Mouse (Mus musculus): ENCODE data around the gene Prdx6. TPM values are rescaled to one million over a fixed set of nuclear protein-coding genes. Genes with fewer than 3 reads are reported as not detected.

Gene Prdx6
- total RNA-seq, 2 experiments from 2014 or later = 128 to 131 TPM

Other genes with a start within 250 kb of the Prdx6 start
- 1 to 10 TPM; 7.3 to 7.6 TPM for gene Zbtb37, start 216.4 kb downstream of the Prdx6 start, total RNA-seq (2021)
- gene Dars2, start 180.6 kb downstream of the Prdx6 start, total RNA-seq (2021) = 10 to 100 TPM; 12.3 to 14.5 TPM
- under 1 TPM; 0.34 to 0.66 TPM for gene Cenpl, start 180.5 kb downstream of the Prdx6 start, total RNA-seq (2021)
- gene Klhl20, start 119.7 kb downstream of the Prdx6 start, total RNA-seq (2021) = 1 to 10 TPM; 7.9 to 9.0 TPM
- gene Ankrd45, start 108.5 kb downstream of the Prdx6 start, total RNA-seq (2021) = not detected
- gene Tex50, start 91.9 kb downstream of the Prdx6 start, total RNA-seq (2021) = not detected
- not detected for gene Tnfsf4, start 144.2 kb upstream of the Prdx6 start, total RNA-seq (2021)
- gene Tnfsf18, start 243.4 kb upstream of the Prdx6 start, total RNA-seq (2021) = not detected

Measured in gastrocnemius, adult 18-20 months (tissue).